Mouse (Mus musculus): ENCODE results near the gene Ankrd63. TPM values are rescaled to one million over a fixed set of nuclear protein-coding genes. Genes with fewer than 3 reads are reported as not detected.

The Ankrd63 gene
- total and polyA plus RNA-seq, 3 experiments, result 1.1 to 2.5 (median 1.3) TPM

- WGBS, result 32% methylated on average over 6 of the region's 6 CpGs
- Histone ChIP-seq H3K27ac (no peak overlapping the region), H3K4me3 (no peak overlapping the region), H3K9ac (ENCODE audit: low read depth, low read length) (no peak overlapping the region; the same call in 1 of the 2 replicates), H3K79me2 (replicated peaks; ENCODE audit: control insufficient read depth, insufficient read depth, low read length) (no peaks in the 10 kb centered on the region), H3K4me1 (ENCODE audit: control insufficient read depth, insufficient read depth, low read length) (peaks cover 5% of the 10 kb centered on the region), H3K36me3 (ENCODE audit: control insufficient read depth, insufficient read depth, low read length) (no peaks in the 10 kb centered on the region), H3K27me3 (ENCODE audit: control insufficient read depth, insufficient read depth, low read length) (peaks cover 18% of the 10 kb centered on the region)
- TF ChIP-seq EP300 (IDR thresholded peaks at IDR 0.05; ENCODE audit: insufficient read depth, low read depth, low read length) (no peak), CTCF (IDR thresholded peaks at IDR 0.05) (peak; percentile 22; the same call in 1 of the 2 replicates)
- intact Hi-C loops (cut with DNase I), result no loop called here
- DNase-seq, result no peak
These were observed 2.7 kb upstream of the Ankrd63 start for GRCm38 (mm10) chr2:118706436-118706835.

GRCm38 (mm10) chr2:118702883-118703761, 641 bp downstream of the Ankrd63 start:
- peak; percentile 65 to 75 for DNase-seq
- Histone ChIP-seq H3K4me3 (peak overlapping the region; percentile 39), H3K27ac (no peak overlapping the region), H3K27me3 (ENCODE audit: control insufficient read depth, insufficient read depth, low read length) (peaks cover 14% of the 10 kb centered on the region), H3K9ac (ENCODE audit: low read depth, low read length) (peak overlapping the region; percentile 59), H3K36me3 (ENCODE audit: control insufficient read depth, insufficient read depth, low read length) (no peaks in the 10 kb centered on the region), H3K4me1 (ENCODE audit: control insufficient read depth, insufficient read depth, low read length) (no peaks in the 10 kb centered on the region; the same call in 1 of the 2 replicates), H3K79me2 (replicated peaks; ENCODE audit: control insufficient read depth, insufficient read depth, low read length) (no peaks in the 10 kb centered on the region)
- peak; percentile 57 for TF ChIP-seq CTCF (IDR thresholded peaks at IDR 0.05)
- no peak for TF ChIP-seq EP300 (IDR thresholded peaks at IDR 0.05; ENCODE audit: insufficient read depth, low read depth, low read length)
- no peak for TF ChIP-seq POLR2A (IDR thresholded peaks at IDR 0.05; ENCODE audit: insufficient read depth, low read depth, low read length)
- 1% methylated on average over 91 of the region's 93 CpGs for WGBS
- intact Hi-C loops (cut with DNase I), result loop anchor here (5.0 kb wide), 1 partner anchor 44 kb away; the partner anchor contains the start of gene Inafm2

GRCm38 (mm10) chr2:118701971-118702882, 1.5 kb downstream of the Ankrd63 start:
- DNase-seq, result no peak
- H3K79me2 ChIP-seq (replicated peaks; ENCODE audit: control insufficient read depth, insufficient read depth, low read length), result no peaks in the 10 kb centered on the region
- no peaks in the 10 kb centered on the region for H3K36me3 ChIP-seq (ENCODE audit: control insufficient read depth, insufficient read depth, low read length)
- WGBS, result 26% methylated on average over 51 of the region's 51 CpGs
- peak overlapping the region; percentile 39 for H3K4me3 ChIP-seq
- H3K4me1 ChIP-seq (ENCODE audit: control insufficient read depth, insufficient read depth, low read length), result peaks cover 3% of the 10 kb centered on the region
- no peak overlapping the region for H3K27ac ChIP-seq
- peaks cover 14% of the 10 kb centered on the region for H3K27me3 ChIP-seq (ENCODE audit: control insufficient read depth, insufficient read depth, low read length)
- TF ChIP-seq EP300 (IDR thresholded peaks at IDR 0.05; ENCODE audit: insufficient read depth, low read depth, low read length) (no peak), CTCF (IDR thresholded peaks at IDR 0.05) (no peak), POLR2A (IDR thresholded peaks at IDR 0.05; ENCODE audit: insufficient read depth, low read depth, low read length) (no peak)
- peak overlapping the region; percentile 48 for H3K9ac ChIP-seq (ENCODE audit: low read depth, low read length)
- intact Hi-C loops (cut with DNase I), result loop anchor here (5.0 kb wide), 1 partner anchor 45 kb away; the partner anchor contains the start of gene Inafm2

- Histone ChIP-seq H3K79me2 (replicated peaks; ENCODE audit: control insufficient read depth, insufficient read depth, low read length) (no peaks in the 10 kb centered on the region), H3K4me1 (ENCODE audit: control insufficient read depth, insufficient read depth, low read length) (peaks cover 6% of the 10 kb centered on the region), H3K36me3 (ENCODE audit: control insufficient read depth, insufficient read depth, low read length) (no peaks in the 10 kb centered on the region), H3K27me3 (ENCODE audit: control insufficient read depth, insufficient read depth, low read length) (peaks cover 14% of the 10 kb centered on the region), H3K9ac (ENCODE audit: low read depth, low read length) (no peak overlapping the region), H3K27ac (no peak overlapping the region), H3K4me3 (no peak overlapping the region)
- 60% methylated on average over 5 of the region's 5 CpGs for WGBS
- TF ChIP-seq EP300 (IDR thresholded peaks at IDR 0.05; ENCODE audit: insufficient read depth, low read depth, low read length) (no peak), CTCF (IDR thresholded peaks at IDR 0.05) (no peak), POLR2A (IDR thresholded peaks at IDR 0.05; ENCODE audit: insufficient read depth, low read depth, low read length) (no peak)
- DNase-seq, result no peak
- intact Hi-C loops (cut with DNase I), result loop anchor here (5.0 kb wide), 1 partner anchor 46 kb away; the partner anchor contains the start of gene Inafm2
These were observed 2.6 kb downstream of the Ankrd63 start for GRCm38 (mm10) chr2:118701161-118701560.

- DNase-seq, result peak; percentile 85 to 90
- H3K79me2 ChIP-seq (replicated peaks; ENCODE audit: control insufficient read depth, insufficient read depth, low read length), result no peaks in the 10 kb centered on the region
- WGBS, result 9% methylated on average over 32 of the region's 32 CpGs
- 0 out of 2 replicates have a peak overlapping the region, but pooled peaks have one; percentile 13 for H3K9ac ChIP-seq (ENCODE audit: low read depth, low read length)
- intact Hi-C loops (cut with DNase I), result loop anchor here (1.0 to 5.0 kb wide), 4 partner anchors 30 to 183 kb away; partner anchors contain the start of gene Inafm2
- H3K4me1 ChIP-seq (ENCODE audit: control insufficient read depth, insufficient read depth, low read length), result peaks cover 6% of the 10 kb centered on the region
- H3K27me3 ChIP-seq (ENCODE audit: control insufficient read depth, insufficient read depth, low read length), result peaks cover 14% of the 10 kb centered on the region
- TF ChIP-seq POLR2A (IDR thresholded peaks at IDR 0.05; ENCODE audit: insufficient read depth, low read depth, low read length) (no peak), EP300 (IDR thresholded peaks at IDR 0.05; ENCODE audit: insufficient read depth, low read depth, low read length) (0 out of 2 replicates have a peak, but pooled peaks have one; percentile 29), CTCF (IDR thresholded peaks at IDR 0.05) (peak; percentile 99; the same call in 1 of the 2 replicates)
- H3K4me3 ChIP-seq, result peak overlapping the region; percentile 26; the same call in 1 of the 2 replicates
- no peak overlapping the region for H3K27ac ChIP-seq
- H3K36me3 ChIP-seq (ENCODE audit: control insufficient read depth, insufficient read depth, low read length), result no peaks in the 10 kb centered on the region
These were observed 3.3 kb downstream of the Ankrd63 start for GRCm38 (mm10) chr2:118700179-118701062.
